Mouse (Mus musculus) bone marrow, adult 2 months (tissue): Measurements from ENCODE around the gene Tor2a.

Experiments
- CTCF ChIP-seq: fragments of 200-500 bp; IDR thresholded peaks from 2 replicates; pipeline ENCODE4 v1.5.1; 2011; ENCODE audit warnings: low read length, control low read depth; ENCODE audit not compliant: control insufficient read depth, insufficient read depth
- POLR2A ChIP-seq: fragments of 200-500 bp; IDR thresholded peaks from 2 replicates; pipeline ENCODE4 v1.6.1; 2011; ENCODE audit warnings: low read depth, mild to moderate bottlenecking, control low read depth, low read length, borderline replicate concordance; ENCODE audit not compliant: control insufficient read depth

DNA sequence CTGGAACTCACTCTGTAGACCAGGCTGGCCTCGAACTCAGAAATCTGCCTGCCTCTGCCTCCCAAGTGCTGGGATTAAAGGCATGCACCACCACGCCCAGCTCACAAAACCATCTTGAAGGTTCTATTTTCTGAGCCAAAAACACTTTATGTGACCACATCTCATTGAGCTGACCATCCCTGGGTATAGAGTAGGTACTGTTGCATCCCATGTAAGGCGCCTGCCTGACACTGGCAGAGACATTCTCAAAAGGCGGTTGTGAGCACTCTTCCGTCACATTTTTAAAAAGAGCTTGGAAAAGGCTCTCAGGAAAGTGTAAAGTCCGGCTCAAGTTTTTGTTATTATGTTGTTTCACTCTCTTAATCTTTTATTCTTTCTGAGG is 369 bp upstream of the Tor2a start:
- TF ChIP-seq POLR2A (no peak), CTCF (no peak)
